Mouse (Mus musculus): Measurements from ENCODE around the gene Hmces. TPM values are rescaled to one million over a fixed set of nuclear protein-coding genes. Genes with fewer than 3 reads are reported as not detected.
A peak's percentile ranks its signal among the peaks of the same experiment; 100 is the strongest.

Hmces gene
- polyA plus RNA-seq, 1 experiment = 65.7 TPM

GRCm38 (mm10) chr6:87898028-87898427 lies 15.7 kb upstream of the Hmces start:
- Histone ChIP-seq H3K36me3 (ENCODE audit: control insufficient read depth, insufficient read depth, low read length, poor library complexity, severe bottlenecking) (peaks cover 27% of the 10 kb centered on the region), H3K27ac (ENCODE audit: insufficient read depth, low read length) (no peak overlapping the region)

GRCm38 (mm10) chr6:87906632-87907031 lies 7.1 kb upstream of the Hmces start:
- Histone ChIP-seq H3K9ac (ENCODE audit: low read depth, poor library complexity, severe bottlenecking) (no peak overlapping the region), H3K27ac (ENCODE audit: insufficient read depth, low read length) (no peak overlapping the region), H3K27me3 (ENCODE audit: control insufficient read depth, insufficient read depth, low read length, poor library complexity, severe bottlenecking) (no peaks in the 10 kb centered on the region), H3K36me3 (ENCODE audit: control insufficient read depth, insufficient read depth, low read length, poor library complexity, severe bottlenecking) (peaks cover 32% of the 10 kb centered on the region), H3K9me3 (replicated peaks; ENCODE audit: control insufficient read depth, insufficient read depth, low read length, poor library complexity, severe bottlenecking) (no peaks in the 10 kb centered on the region), H3K4me1 (ENCODE audit: control insufficient read depth, insufficient read depth, low read length) (peaks cover 6% of the 10 kb centered on the region), H3K4me3 (ENCODE audit: low read depth, low read length) (no peak overlapping the region)
- peak; percentile 41 for TF ChIP-seq CTCF (IDR thresholded peaks at IDR 0.05; ENCODE audit: low read depth, low read length)
- TF ChIP-seq POLR2A (IDR thresholded peaks at IDR 0.05; ENCODE audit: insufficient read depth, low read length) = no peak
- TF ChIP-seq EP300 (IDR thresholded peaks at IDR 0.05; ENCODE audit: insufficient read depth, low read depth, low read length) = no peak

More at GRCm38 (mm10) chr6:87898028-87898427, 15.7 kb upstream of the Hmces start:
- Histone ChIP-seq H3K4me3 (ENCODE audit: low read depth, low read length) (no peak overlapping the region), H3K4me1 (ENCODE audit: control insufficient read depth, insufficient read depth, low read length) (no peaks in the 10 kb centered on the region), H3K27me3 (ENCODE audit: control insufficient read depth, insufficient read depth, low read length, poor library complexity, severe bottlenecking) (no peaks in the 10 kb centered on the region), H3K9me3 (replicated peaks; ENCODE audit: control insufficient read depth, insufficient read depth, low read length, poor library complexity, severe bottlenecking) (no peaks in the 10 kb centered on the region), H3K9ac (ENCODE audit: low read depth, poor library complexity, severe bottlenecking) (no peak overlapping the region)
- TF ChIP-seq CTCF (IDR thresholded peaks at IDR 0.05; ENCODE audit: low read depth, low read length) (no peak), POLR2A (IDR thresholded peaks at IDR 0.05; ENCODE audit: insufficient read depth, low read length) (no peak), EP300 (IDR thresholded peaks at IDR 0.05; ENCODE audit: insufficient read depth, low read depth, low read length) (no peak)

GRCm38 (mm10) chr6:87909181-87909580 lies 4.6 kb upstream of the Hmces start:
- H3K9me3 ChIP-seq (replicated peaks; ENCODE audit: control insufficient read depth, insufficient read depth, low read length, poor library complexity, severe bottlenecking) = no peaks in the 10 kb centered on the region
- peak overlapping the region; percentile 75 for H3K27ac ChIP-seq (ENCODE audit: insufficient read depth, low read length)
- peaks cover 23% of the 10 kb centered on the region for H3K36me3 ChIP-seq (ENCODE audit: control insufficient read depth, insufficient read depth, low read length, poor library complexity, severe bottlenecking)
- TF ChIP-seq CTCF (IDR thresholded peaks at IDR 0.05; ENCODE audit: low read depth, low read length) = no peak
- TF ChIP-seq EP300 (IDR thresholded peaks at IDR 0.05; ENCODE audit: insufficient read depth, low read depth, low read length) = no peak
- no peak for TF ChIP-seq POLR2A (IDR thresholded peaks at IDR 0.05; ENCODE audit: insufficient read depth, low read length)
- H3K4me3 ChIP-seq (ENCODE audit: low read depth, low read length) = no peak overlapping the region
- no peaks in the 10 kb centered on the region for H3K27me3 ChIP-seq (ENCODE audit: control insufficient read depth, insufficient read depth, low read length, poor library complexity, severe bottlenecking)
- H3K4me1 ChIP-seq (ENCODE audit: control insufficient read depth, insufficient read depth, low read length) = peaks cover 11% of the 10 kb centered on the region
- H3K9ac ChIP-seq (ENCODE audit: low read depth, poor library complexity, severe bottlenecking) = no peak overlapping the region

GRCm38 (mm10) chr6:87911559-87911958 lies 2.2 kb upstream of the Hmces start:
- Histone ChIP-seq H3K27me3 (ENCODE audit: control insufficient read depth, insufficient read depth, low read length, poor library complexity, severe bottlenecking) (no peaks in the 10 kb centered on the region), H3K9ac (ENCODE audit: low read depth, poor library complexity, severe bottlenecking) (no peak overlapping the region), H3K4me3 (ENCODE audit: low read depth, low read length) (no peak overlapping the region), H3K36me3 (ENCODE audit: control insufficient read depth, insufficient read depth, low read length, poor library complexity, severe bottlenecking) (peaks cover 21% of the 10 kb centered on the region), H3K4me1 (ENCODE audit: control insufficient read depth, insufficient read depth, low read length) (peaks cover 11% of the 10 kb centered on the region), H3K9me3 (replicated peaks; ENCODE audit: control insufficient read depth, insufficient read depth, low read length, poor library complexity, severe bottlenecking) (no peaks in the 10 kb centered on the region), H3K27ac (ENCODE audit: insufficient read depth, low read length) (peak overlapping the region; percentile 90)
- TF ChIP-seq EP300 (IDR thresholded peaks at IDR 0.05; ENCODE audit: insufficient read depth, low read depth, low read length) (no peak), CTCF (IDR thresholded peaks at IDR 0.05; ENCODE audit: low read depth, low read length) (no peak), POLR2A (IDR thresholded peaks at IDR 0.05; ENCODE audit: insufficient read depth, low read length) (no peak)

- no peaks in the 10 kb centered on the region for H3K9me3 ChIP-seq (replicated peaks; ENCODE audit: control insufficient read depth, insufficient read depth, low read length, poor library complexity, severe bottlenecking)
- peak overlapping the region; percentile 80 for H3K27ac ChIP-seq (ENCODE audit: insufficient read depth, low read length)
- H3K4me1 ChIP-seq (ENCODE audit: control insufficient read depth, insufficient read depth, low read length) = peaks cover 7% of the 10 kb centered on the region
- peak overlapping the region; percentile 85 for H3K9ac ChIP-seq (ENCODE audit: low read depth, poor library complexity, severe bottlenecking)
- TF ChIP-seq EP300 (IDR thresholded peaks at IDR 0.05; ENCODE audit: insufficient read depth, low read depth, low read length) (no peak), POLR2A (IDR thresholded peaks at IDR 0.05; ENCODE audit: insufficient read depth, low read length) (no peak), CTCF (IDR thresholded peaks at IDR 0.05; ENCODE audit: low read depth, low read length) (no peak)
- peak overlapping the region; percentile 77 for H3K4me3 ChIP-seq (ENCODE audit: low read depth, low read length)
- H3K36me3 ChIP-seq (ENCODE audit: control insufficient read depth, insufficient read depth, low read length, poor library complexity, severe bottlenecking) = peaks cover 39% of the 10 kb centered on the region
- no peaks in the 10 kb centered on the region for H3K27me3 ChIP-seq (ENCODE audit: control insufficient read depth, insufficient read depth, low read length, poor library complexity, severe bottlenecking)
These were observed 779 bp downstream of the Hmces start for GRCm38 (mm10) chr6:87914326-87915102.

- Histone ChIP-seq H3K9me3 (replicated peaks; ENCODE audit: control insufficient read depth, insufficient read depth, low read length, poor library complexity, severe bottlenecking) (no peaks in the 10 kb centered on the region), H3K27ac (ENCODE audit: insufficient read depth, low read length) (no peak overlapping the region), H3K4me3 (ENCODE audit: low read depth, low read length) (no peak overlapping the region), H3K27me3 (ENCODE audit: control insufficient read depth, insufficient read depth, low read length, poor library complexity, severe bottlenecking) (no peaks in the 10 kb centered on the region), H3K9ac (ENCODE audit: low read depth, poor library complexity, severe bottlenecking) (no peak overlapping the region), H3K36me3 (ENCODE audit: control insufficient read depth, insufficient read depth, low read length, poor library complexity, severe bottlenecking) (peaks cover 53% of the 10 kb centered on the region), H3K4me1 (ENCODE audit: control insufficient read depth, insufficient read depth, low read length) (peaks cover 7% of the 10 kb centered on the region)
- TF ChIP-seq CTCF (IDR thresholded peaks at IDR 0.05; ENCODE audit: low read depth, low read length) = no peak
- TF ChIP-seq POLR2A (IDR thresholded peaks at IDR 0.05; ENCODE audit: insufficient read depth, low read length) = no peak
- TF ChIP-seq EP300 (IDR thresholded peaks at IDR 0.05; ENCODE audit: insufficient read depth, low read depth, low read length) = no peak
These were observed 2.2 kb downstream of the Hmces start for GRCm38 (mm10) chr6:87915939-87916338.
